Mouse (Mus musculus) liver, embryonic 13.5 days (tissue): ENCODE measurements around the gene Ucn3. TPM values are rescaled to one million over a fixed set of nuclear protein-coding genes. Genes with fewer than 3 reads are reported as not detected.
A peak's percentile ranks its signal among the peaks of the same experiment; 100 is the strongest.
"Not testable (repeated sequence)": the region's sequence is repeated elsewhere in the genome, so short reads cannot be mapped to it uniquely, and the experiment has no call there.

Experiments used
- ATAC-seq: fragments of 200-750 bp; cut with Nextera tagmentation; 2 replicates; pipeline ENCODE4 v1.8.0; 2017; ENCODE audit warnings: low read depth, mild to moderate bottlenecking, moderate number of reproducible peaks, moderate library complexity
- DNase-seq: peaks from one replicate; pipeline ENCODE4 v3.0.0; 2022
- H3K27ac ChIP-seq: fragments of 300-500 bp; sonication (generic); 2 replicates; pipeline ENCODE4 v1.5.1; 2015; ENCODE audit warnings: moderate library complexity, mild to moderate bottlenecking, inconsistent platforms
- H3K27me3 ChIP-seq: fragments of 300-500 bp; sonication (generic); 2 replicates; pipeline ENCODE4 v1.6.1; 2015; ENCODE audit warnings: mild to moderate bottlenecking, inconsistent platforms
- H3K36me3 ChIP-seq: fragments of 300-500 bp; sonication (generic); 2 replicates; pipeline ENCODE4 v1.6.1; 2015; ENCODE audit warnings: mild to moderate bottlenecking, inconsistent platforms
- H3K4me1 ChIP-seq: fragments of 300-500 bp; sonication (generic); replicated peaks from 2 replicates; pipeline ENCODE4 v1.6.1; 2015; ENCODE audit warnings: inconsistent platforms
- H3K4me2 ChIP-seq: fragments of 300-500 bp; sonication (generic); 2 replicates; pipeline ENCODE4 v1.6.1; 2015; ENCODE audit warnings: inconsistent platforms, mild to moderate bottlenecking, moderate library complexity
- H3K4me3 ChIP-seq: fragments of 300-500 bp; sonication (generic); replicated peaks from 2 replicates; pipeline ENCODE4 v1.5.1; 2015; ENCODE audit warnings: mild to moderate bottlenecking, inconsistent platforms
- H3K9ac ChIP-seq: fragments of 300-500 bp; sonication (generic); 2 replicates; pipeline ENCODE4 v1.6.1; 2015; ENCODE audit warnings: mild to moderate bottlenecking, inconsistent platforms
- H3K9me3 ChIP-seq: fragments of 300-500 bp; sonication (generic); replicated peaks from 2 replicates; pipeline ENCODE4 v1.6.1; 2016; ENCODE audit warnings: inconsistent platforms
- WGBS: fragments of 180-500 bp; shearing (Covaris S2); methylation state at CpG from one replicate; pipeline ENCODE4 v1.1.7; 2015; ENCODE audit not compliant: insufficient replicate concordance; 5-methylcytosine and 5-hydroxymethylcytosine counted together
- polyA plus RNA-seq: library from polyadenylated mRNA; unstranded; fragments of >200 nt; fragmentation: Nextera tagmentation; extraction: Ambion mirVana; gene quantifications from 2 replicates; pipeline ENCODE4 v1.2.1, GENCODE M21; 2015

Gene Ucn3
- polyA plus RNA-seq, 1 experiment from 2014 or later = not detected

- Histone ChIP-seq H3K27me3 (no peaks in the 10 kb centered on the region), H3K4me2 (no peak overlapping the region), H3K27ac (no peak overlapping the region), H3K9me3 (no peaks in the 10 kb centered on the region), H3K36me3 (peaks cover 46% of the 10 kb centered on the region), H3K4me1 (peaks cover 15% of the 10 kb centered on the region), H3K9ac (no peak overlapping the region), H3K4me3 (no peak overlapping the region)
- no peak for ATAC-seq
- no peak for DNase-seq
- 89% methylated on average over 5 of the region's 5 CpGs for WGBS
These were observed 34.8 kb downstream of the Ucn3 start for GRCm38 (mm10) chr13:3910356-3910755.

- DNase-seq = no peak
- no peak overlapping the region for H3K9ac ChIP-seq
- H3K4me2 ChIP-seq = no peak overlapping the region
- H3K27me3 ChIP-seq = no peaks in the 10 kb centered on the region
- H3K9me3 ChIP-seq = no peaks in the 10 kb centered on the region
- peaks cover 46% of the 10 kb centered on the region for H3K36me3 ChIP-seq
- WGBS = 54% methylated on average over 4 of the region's 4 CpGs
- peaks cover 6% of the 10 kb centered on the region for H3K4me1 ChIP-seq
- no peak overlapping the region for H3K4me3 ChIP-seq
- ATAC-seq = no peak
- no peak overlapping the region for H3K27ac ChIP-seq
These were observed 36.9 kb downstream of the Ucn3 start for GRCm38 (mm10) chr13:3908262-3908661.

- Histone ChIP-seq H3K4me3 (no peak overlapping the region), H3K9me3 (no peaks in the 10 kb centered on the region), H3K9ac (no peak overlapping the region), H3K4me1 (peaks cover 6% of the 10 kb centered on the region), H3K27ac (no peak overlapping the region), H3K36me3 (peaks cover 45% of the 10 kb centered on the region), H3K4me2 (no peak overlapping the region), H3K27me3 (no peaks in the 10 kb centered on the region)
- ATAC-seq (no peak), DNase-seq (no peak)
- 62% methylated on average over 6 of the region's 6 CpGs for WGBS
These were observed 37.9 kb downstream of the Ucn3 start for GRCm38 (mm10) chr13:3907151-3907696.

GRCm38 (mm10) chr13:3899301-3899700 is 45.8 kb downstream of the Ucn3 start:
- no peak overlapping the region for H3K9ac ChIP-seq
- DNase-seq (no peak), ATAC-seq (no peak)
- H3K27me3 ChIP-seq = no peaks in the 10 kb centered on the region
- peaks cover 30% of the 10 kb centered on the region for H3K36me3 ChIP-seq
- peaks cover 16% of the 10 kb centered on the region for H3K4me1 ChIP-seq
- H3K27ac ChIP-seq = no peak overlapping the region
- no peak overlapping the region for H3K4me3 ChIP-seq
- H3K4me2 ChIP-seq = no peak overlapping the region
- H3K9me3 ChIP-seq = no peaks in the 10 kb centered on the region
- WGBS = 87% methylated on average over 9 of the region's 9 CpGs

- Histone ChIP-seq H3K4me1 (peaks cover 24% of the 10 kb centered on the region), H3K36me3 (peaks cover 30% of the 10 kb centered on the region)
- H3K27me3 ChIP-seq, H3K27ac ChIP-seq, DNase-seq, H3K4me3 ChIP-seq, ATAC-seq, H3K9ac ChIP-seq, H3K9me3 ChIP-seq, H3K4me2 ChIP-seq: not testable (repeated sequence)
- WGBS = 87% methylated on average over 5 of the region's 5 CpGs
These were observed 46.9 kb downstream of the Ucn3 start for GRCm38 (mm10) chr13:3898202-3898601.

GRCm38 (mm10) chr13:3896913-3897312 is 48.2 kb downstream of the Ucn3 start:
- no peak overlapping the region for H3K9ac ChIP-seq
- peaks cover 28% of the 10 kb centered on the region for H3K4me1 ChIP-seq
- peak; percentile 58 for DNase-seq
- no peak overlapping the region for H3K4me3 ChIP-seq
- no peak for ATAC-seq
- H3K4me2 ChIP-seq = no peak overlapping the region
- no peaks in the 10 kb centered on the region for H3K9me3 ChIP-seq
- H3K36me3 ChIP-seq = peaks cover 26% of the 10 kb centered on the region
- WGBS = 30% methylated on average over 5 of the region's 5 CpGs
- no peaks in the 10 kb centered on the region for H3K27me3 ChIP-seq
- H3K27ac ChIP-seq = no peak overlapping the region

GRCm38 (mm10) chr13:3896032-3896431 is 49.1 kb downstream of the Ucn3 start:
- 71% methylated on average over 6 of the region's 6 CpGs for WGBS

GRCm38 (mm10) chr13:3895397-3895980 is 49.7 kb downstream of the Ucn3 start:
- Histone ChIP-seq H3K9ac (no peak overlapping the region), H3K36me3 (peaks cover 26% of the 10 kb centered on the region), H3K4me3 (no peak overlapping the region), H3K4me1 (peaks cover 40% of the 10 kb centered on the region), H3K9me3 (no peaks in the 10 kb centered on the region), H3K27me3 (no peaks in the 10 kb centered on the region), H3K27ac (0 out of 2 replicates have a peak overlapping the region, but pooled peaks have one; percentile 14), H3K4me2 (no peak overlapping the region)
- WGBS = 67% methylated on average over 8 of the region's 8 CpGs
- DNase-seq = no peak
- no peak for ATAC-seq

More at GRCm38 (mm10) chr13:3896032-3896431, 49.1 kb downstream of the Ucn3 start:
- Histone ChIP-seq H3K27ac (no peak overlapping the region), H3K9me3 (no peaks in the 10 kb centered on the region), H3K27me3 (no peaks in the 10 kb centered on the region), H3K4me1 (peaks cover 35% of the 10 kb centered on the region), H3K9ac (no peak overlapping the region), H3K36me3 (peaks cover 26% of the 10 kb centered on the region), H3K4me2 (no peak overlapping the region), H3K4me3 (no peak overlapping the region)
- ATAC-seq = no peak
- no peak for DNase-seq

- Histone ChIP-seq H3K27me3 (no peaks in the 10 kb centered on the region), H3K9me3 (no peaks in the 10 kb centered on the region), H3K4me1 (peaks cover 49% of the 10 kb centered on the region), H3K9ac (no peak overlapping the region), H3K4me2 (no peak overlapping the region), H3K36me3 (peaks cover 31% of the 10 kb centered on the region), H3K4me3 (no peak overlapping the region), H3K27ac (peak overlapping the region; percentile 75; the same call in 1 of the 2 replicates)
- ATAC-seq (no peak), DNase-seq (no peak)
- WGBS = 82% methylated on average over 8 of the region's 8 CpGs
These were observed 50.6 kb downstream of the Ucn3 start for GRCm38 (mm10) chr13:3894549-3894948.

- Histone ChIP-seq H3K9ac (peak overlapping the region; percentile 83), H3K4me2 (peak overlapping the region; percentile 69), H3K9me3 (no peaks in the 10 kb centered on the region), H3K27me3 (no peaks in the 10 kb centered on the region), H3K27ac (peak overlapping the region; percentile 80), H3K4me3 (peak overlapping the region; percentile 71), H3K4me1 (peaks cover 54% of the 10 kb centered on the region), H3K36me3 (peaks cover 32% of the 10 kb centered on the region)
- WGBS = 1% methylated on average over 35 of the region's 35 CpGs
- DNase-seq (peak; percentile 92), ATAC-seq (peak; percentile 99)
These were observed 51.9 kb downstream of the Ucn3 start for GRCm38 (mm10) chr13:3893126-3893734.

- Histone ChIP-seq H3K9me3 (no peaks in the 10 kb centered on the region), H3K4me1 (peaks cover 54% of the 10 kb centered on the region), H3K4me3 (peak overlapping the region; percentile 71), H3K4me2 (peak overlapping the region; percentile 69), H3K27ac (peak overlapping the region; percentile 75), H3K36me3 (peaks cover 36% of the 10 kb centered on the region), H3K9ac (peak overlapping the region; percentile 83), H3K27me3 (no peaks in the 10 kb centered on the region)
- ATAC-seq = no peak
- WGBS = 6% methylated on average over 7 of the region's 7 CpGs
- DNase-seq = no peak
These were observed 52.5 kb downstream of the Ucn3 start for GRCm38 (mm10) chr13:3892601-3893000.
